Mouse (Mus musculus) B cell, adult 2 months (primary cell): Measurements from ENCODE around the gene Gm826.

Source experiments
- DNase-seq, 2 experiments: peaks; one replicate each; pipeline ENCODE4 v3.0.0; 2022

Gm826 gene

DNA sequence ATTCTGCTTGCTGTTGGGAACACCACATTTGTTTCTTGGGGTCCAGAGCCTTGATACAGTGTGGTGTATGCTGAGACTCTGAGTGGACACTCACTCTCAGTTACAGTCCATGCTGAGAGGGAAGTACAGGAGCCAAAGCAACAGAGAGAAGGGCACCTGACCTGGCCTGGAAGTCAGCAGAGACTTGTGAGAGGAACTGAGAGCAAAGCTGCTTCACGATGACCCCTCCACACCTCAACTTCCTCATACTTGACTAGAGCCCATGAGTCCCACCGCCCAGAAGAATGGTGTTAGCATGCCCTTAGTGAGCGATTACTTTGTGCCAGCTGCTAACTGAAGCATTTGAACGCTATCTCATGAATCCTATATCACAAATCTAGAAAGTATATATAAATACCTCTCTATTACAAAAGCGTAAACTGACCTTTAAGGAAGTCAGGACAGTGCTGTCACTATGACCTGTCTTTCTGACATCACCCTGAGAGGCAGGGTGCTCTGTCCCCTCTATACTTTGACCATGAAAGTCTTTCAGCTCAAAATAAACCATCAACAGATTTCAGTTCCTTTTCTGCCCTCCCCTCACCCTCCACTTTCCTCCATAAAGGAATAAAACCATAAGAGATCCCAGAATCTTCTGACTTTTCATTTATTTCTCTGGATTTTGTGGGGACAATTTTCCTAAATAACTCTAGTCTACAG lies 57.9 kb downstream of the Gm826 start:
- DNase-seq = no peak

DNA sequence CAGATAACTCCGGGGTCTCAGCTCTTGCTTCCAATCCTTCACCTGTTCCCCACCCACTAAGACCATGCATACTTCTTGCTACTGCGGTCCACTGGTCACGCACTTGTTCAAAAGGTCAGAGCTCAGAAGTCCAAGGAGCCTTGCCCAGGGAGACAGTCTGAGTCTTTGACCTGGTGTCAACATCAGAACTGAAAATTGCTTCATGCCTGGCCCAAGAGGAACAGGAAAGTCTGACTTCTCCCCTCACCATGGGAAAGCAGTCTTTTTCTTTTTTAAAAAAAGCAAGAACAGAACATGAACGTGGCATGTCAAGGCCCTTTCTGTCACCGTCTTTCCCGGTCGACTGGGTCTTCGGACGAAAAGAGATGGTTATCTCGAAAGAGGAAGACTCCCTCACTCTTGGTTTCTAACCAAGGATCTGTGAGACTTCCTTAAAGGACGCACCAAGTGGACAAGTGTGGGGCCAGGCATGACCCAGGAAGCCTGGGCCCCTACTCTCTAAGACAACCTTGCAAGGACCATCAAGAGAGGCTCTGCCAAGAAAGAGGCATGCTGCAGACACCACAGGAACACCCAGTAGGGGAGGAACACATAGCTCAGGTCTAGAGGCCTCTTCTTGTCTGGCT lies 66.0 kb downstream of the Gm826 start:
- DNase-seq = no peak

DNA sequence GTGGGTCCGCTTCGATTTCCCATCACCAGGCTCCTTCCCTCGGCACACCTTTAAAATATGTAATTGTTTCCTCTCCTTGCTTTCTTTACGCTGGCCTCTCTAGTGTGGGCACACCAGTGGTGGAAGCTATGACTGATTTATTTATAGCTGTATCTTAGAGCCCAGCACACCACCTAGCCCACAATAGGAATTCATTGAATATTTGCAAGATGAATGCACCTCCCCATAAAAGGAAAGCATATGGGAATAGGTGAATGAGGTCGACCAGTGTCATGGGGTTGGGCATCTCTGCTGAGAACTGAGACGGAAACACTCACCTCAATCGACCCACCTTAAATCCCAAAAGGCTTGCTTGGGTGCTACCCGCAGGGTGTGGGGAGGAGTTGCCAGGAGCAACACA lies 70.1 kb downstream of the Gm826 start:
- DNase-seq = no peak

DNA sequence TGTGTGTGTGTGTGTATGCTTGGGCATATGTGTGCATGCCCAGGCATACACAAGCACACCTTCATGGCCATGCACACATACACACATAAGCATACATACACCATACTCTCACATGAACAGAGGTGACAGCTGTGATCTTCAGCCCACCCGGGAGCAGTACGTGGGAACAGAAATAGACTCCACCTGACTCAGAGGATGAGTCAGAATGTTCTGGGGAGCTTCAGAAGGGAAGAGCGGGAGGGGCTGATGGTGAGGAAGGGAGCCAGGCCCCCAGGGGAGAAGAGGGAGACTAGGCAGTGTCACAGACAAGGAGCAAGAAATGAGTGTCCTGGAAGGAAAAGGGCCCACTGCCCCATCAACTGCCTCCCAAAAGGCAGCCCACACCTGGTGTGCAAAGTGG lies 72.4 kb downstream of the Gm826 start:
- no peak for DNase-seq
